Mouse (Mus musculus): Measurements from ENCODE around the gene Dhdds. TPM values are rescaled to one million over a fixed set of nuclear protein-coding genes. Genes with fewer than 3 reads are reported as not detected.

The Dhdds gene
- polyA plus RNA-seq (2012; fragmentation: generic; extraction: Trizol): 27.7 TPM
- long read RNA-seq, experiment 1, transcript Dhdds-209 (9 exons, 3,219 nt): major isoform, 14 of 33 reads
- long read RNA-seq, experiment 1, transcript Dhdds-205 (9 exons, 890 nt): minor isoform, 5 of 33 reads
- long read RNA-seq, experiment 1, partial matches to known transcripts: 5 of 33 reads
- long read RNA-seq, experiment 1, other reads (novel, unspliced or antisense): 6 of 33 reads
- long read RNA-seq, experiment 2, transcript Dhdds-209 (9 exons, 3,219 nt): major isoform, 34 of 50 reads
- long read RNA-seq, experiment 2, partial matches to known transcripts: 2 of 50 reads
- long read RNA-seq, experiment 2, other reads (novel, unspliced or antisense): 4 of 50 reads

GRCm38 (mm10) chr4:134000466-134001438, at the start of gene Dhdds:
Gene Dhdds, minus strand, starts transcription at chr4:134000918.
- Histone ChIP-seq H3ac (ENCODE audit: control insufficient read depth, insufficient read length, low read depth) (peak within 1 kb of the TSS; percentile 84), H3K79me2 (ENCODE audit: control insufficient read depth, insufficient read depth) (peaks cover 16% of the 10 kb centered on the region), H3K4me3 (ENCODE audit: insufficient read depth, poor library complexity, severe bottlenecking) (peak within 1 kb of the TSS; percentile 49), H3K79me3 (ENCODE audit: low read depth) (peaks cover 4% of the 10 kb centered on the region), H3K36me3 (ENCODE audit: control insufficient read depth, insufficient read depth) (peaks cover 8% of the 10 kb centered on the region), H3K27me3 (ENCODE audit: control insufficient read depth, insufficient read depth, insufficient read length) (peaks cover 9% of the 10 kb centered on the region)
- TF ChIP-seq CEBPB (IDR thresholded peaks at IDR 0.05; ENCODE audit: low read depth) (no peak), USF1 (IDR thresholded peaks at IDR 0.05; ENCODE audit: low read depth) (no peak), FOSL1 (IDR thresholded peaks at IDR 0.05; ENCODE audit: insufficient read depth, low read length, poor library complexity, severe bottlenecking) (no peak), MYOD1 (IDR thresholded peaks at IDR 0.05; ENCODE audit: control insufficient read depth, insufficient read length, low read depth) (no peak)

GRCm38 (mm10) chr4:134047648-134048047, 46.9 kb upstream of the Dhdds start:
- Histone ChIP-seq H3ac (ENCODE audit: control insufficient read depth, insufficient read length, low read depth) (no peak overlapping the region), H3K4me3 (ENCODE audit: insufficient read depth, poor library complexity, severe bottlenecking) (no peak overlapping the region), H3K27me3 (ENCODE audit: control insufficient read depth, insufficient read depth, insufficient read length) (peaks cover 11% of the 10 kb centered on the region), H3K79me3 (ENCODE audit: low read depth) (no peaks in the 10 kb centered on the region), H3K79me2 (ENCODE audit: control insufficient read depth, insufficient read depth) (no peaks in the 10 kb centered on the region), H3K36me3 (ENCODE audit: control insufficient read depth, insufficient read depth) (no peaks in the 10 kb centered on the region)
- no peak for TF ChIP-seq FOSL1 (IDR thresholded peaks at IDR 0.05; ENCODE audit: insufficient read depth, low read length, poor library complexity, severe bottlenecking)
- TF ChIP-seq USF1 (IDR thresholded peaks at IDR 0.05; ENCODE audit: low read depth): no peak
- TF ChIP-seq MAX (IDR thresholded peaks at IDR 0.05): no peak
- TF ChIP-seq CEBPB (IDR thresholded peaks at IDR 0.05; ENCODE audit: low read depth): no peak
- no peak for TF ChIP-seq CTCF (IDR thresholded peaks at IDR 0.05; ENCODE audit: control insufficient read depth, insufficient read depth, insufficient read length)
- TF ChIP-seq MYOG (IDR thresholded peaks at IDR 0.05; ENCODE audit: control insufficient read depth, extremely low read depth, insufficient read length): no peak
- no peak for TF ChIP-seq MYOD1 (IDR thresholded peaks at IDR 0.05; ENCODE audit: control insufficient read depth, insufficient read length, low read depth)

- H3ac ChIP-seq (ENCODE audit: control insufficient read depth, insufficient read length, low read depth): no peak overlapping the region
- H3K27me3 ChIP-seq (ENCODE audit: control insufficient read depth, insufficient read depth, insufficient read length): peaks cover 12% of the 10 kb centered on the region
- no peak overlapping the region for H3K4me3 ChIP-seq (ENCODE audit: insufficient read depth, poor library complexity, severe bottlenecking)
- H3K79me3 ChIP-seq (ENCODE audit: low read depth): no peaks in the 10 kb centered on the region
- TF ChIP-seq CEBPB (IDR thresholded peaks at IDR 0.05; ENCODE audit: low read depth) (no peak), FOSL1 (IDR thresholded peaks at IDR 0.05; ENCODE audit: insufficient read depth, low read length, poor library complexity, severe bottlenecking) (no peak), MYOD1 (IDR thresholded peaks at IDR 0.05; ENCODE audit: control insufficient read depth, insufficient read length, low read depth) (no peak), USF1 (IDR thresholded peaks at IDR 0.05; ENCODE audit: low read depth) (no peak), MYOG (IDR thresholded peaks at IDR 0.05; ENCODE audit: control insufficient read depth, extremely low read depth, insufficient read length) (no peak)
- no peaks in the 10 kb centered on the region for H3K36me3 ChIP-seq (ENCODE audit: control insufficient read depth, insufficient read depth)
- H3K79me2 ChIP-seq (ENCODE audit: control insufficient read depth, insufficient read depth): no peaks in the 10 kb centered on the region
Measured at GRCm38 (mm10) chr4:134043041-134043440, 42.3 kb upstream of the Dhdds start.

- no peak for TF ChIP-seq MAX (IDR thresholded peaks at IDR 0.05)
- H3ac ChIP-seq (ENCODE audit: control insufficient read depth, insufficient read length, low read depth): no peak overlapping the region
- no peaks in the 10 kb centered on the region for H3K36me3 ChIP-seq (ENCODE audit: control insufficient read depth, insufficient read depth)
- H3K27me3 ChIP-seq (ENCODE audit: control insufficient read depth, insufficient read depth, insufficient read length): peaks cover 6% of the 10 kb centered on the region
- no peaks in the 10 kb centered on the region for H3K79me2 ChIP-seq (ENCODE audit: control insufficient read depth, insufficient read depth)
- no peak overlapping the region for H3K4me3 ChIP-seq (ENCODE audit: insufficient read depth, poor library complexity, severe bottlenecking)
- H3K79me3 ChIP-seq (ENCODE audit: low read depth): no peaks in the 10 kb centered on the region
Measured at GRCm38 (mm10) chr4:134041317-134042123, 40.8 kb upstream of the Dhdds start.

- Histone ChIP-seq H3K4me3 (ENCODE audit: insufficient read depth, poor library complexity, severe bottlenecking) (no peak overlapping the region), H3K27me3 (ENCODE audit: control insufficient read depth, insufficient read depth, insufficient read length) (peaks cover 19% of the 10 kb centered on the region), H3K79me2 (ENCODE audit: control insufficient read depth, insufficient read depth) (no peaks in the 10 kb centered on the region), H3K79me3 (ENCODE audit: low read depth) (no peaks in the 10 kb centered on the region), H3K36me3 (ENCODE audit: control insufficient read depth, insufficient read depth) (no peaks in the 10 kb centered on the region), H3ac (ENCODE audit: control insufficient read depth, insufficient read length, low read depth) (no peak overlapping the region)
- TF ChIP-seq CTCF (IDR thresholded peaks at IDR 0.05; ENCODE audit: control insufficient read depth, insufficient read depth, insufficient read length) (peak; percentile 36), MAX (IDR thresholded peaks at IDR 0.05) (no peak)
Measured at GRCm38 (mm10) chr4:134035953-134036352, 35.2 kb upstream of the Dhdds start.

Data from C2C12 (cell line).